In genomic region chr8:61111940-61112339, GRCm38 (mm10) we compare ENCODE assay signal across 9 mouse cellular contexts.
"Had no signal": no experiment of that assay in that cellular context is flagged by ENCODE, and none has a peak within 500 bp of the region (broad histone marks: within the 10 kb centered on the region; RNA-seq: fewer than 3 reads in every experiment).

No protein-coding gene starts in this region.

- DNase-seq: kidney, postnatal 14 days; lung, embryonic 14.5 days; lung, postnatal 10 days; lung, postnatal 4 days; retina, postnatal 1 day; right cerebral cortex, postnatal 4 days; spleen, adult 18-20 months; thymus, adult 2 months; thymus, postnatal 25 days had no signal
